Mouse (Mus musculus) embryonic facial prominence, embryonic 15.5 days (tissue): ENCODE measurements around the gene Gm3106. TPM values are rescaled to one million over a fixed set of nuclear protein-coding genes. Genes with fewer than 3 reads are reported as not detected.
"Not testable (repeated sequence)": the region's sequence is repeated elsewhere in the genome, so short reads cannot be mapped to it uniquely, and the experiment has no call there.

Experiments
- ATAC-seq: fragments of 200-750 bp; cut with Nextera tagmentation; 2 replicates; pipeline ENCODE4 v1.8.0; 2017; ENCODE audit warnings: low read depth, moderate TSS enrichment; ENCODE audit not compliant: insufficient number of reproducible peaks, low FRiP score, low TSS enrichment
- H3K27ac ChIP-seq: fragments of 300-500 bp; sonication (generic); replicated peaks from 2 replicates; pipeline ENCODE4 v1.5.1; 2015; ENCODE audit warnings: mild to moderate bottlenecking, inconsistent platforms
- H3K27me3 ChIP-seq: fragments of 300-500 bp; sonication (generic); 2 replicates; pipeline ENCODE4 v1.6.1; 2015; ENCODE audit warnings: inconsistent platforms
- H3K36me3 ChIP-seq: fragments of 300-500 bp; sonication (generic); 2 replicates; pipeline ENCODE4 v1.6.1; 2015; ENCODE audit warnings: mild to moderate bottlenecking, inconsistent platforms
- H3K4me1 ChIP-seq: fragments of 300-500 bp; sonication (generic); 2 replicates; pipeline ENCODE4 v1.6.1; 2015; ENCODE audit warnings: inconsistent platforms
- H3K4me2 ChIP-seq: fragments of 300-500 bp; sonication (generic); replicated peaks from 2 replicates; pipeline ENCODE4 v1.6.1; 2015; ENCODE audit warnings: mild to moderate bottlenecking, inconsistent platforms
- H3K4me3 ChIP-seq: fragments of 300-500 bp; sonication (generic); replicated peaks from 2 replicates; pipeline ENCODE4 v1.5.1; 2015; ENCODE audit warnings: mild to moderate bottlenecking, inconsistent platforms
- H3K9ac ChIP-seq: fragments of 300-500 bp; sonication (generic); 2 replicates; pipeline ENCODE4 v1.6.1; 2015; ENCODE audit warnings: inconsistent platforms
- H3K9me3 ChIP-seq: fragments of 300-500 bp; sonication (generic); replicated peaks from 2 replicates; pipeline ENCODE4 v1.6.1; 2016; ENCODE audit warnings: inconsistent platforms
- WGBS: fragments of 180-500 bp; shearing (Covaris S2); methylation state at CpG from one replicate; pipeline ENCODE4 v1.1.7; 2015; 5-methylcytosine and 5-hydroxymethylcytosine counted together
- polyA plus RNA-seq: library from polyadenylated mRNA; unstranded; fragments of >200 nt; fragmentation: Nextera tagmentation; extraction: Ambion mirVana; gene quantifications from 2 replicates; pipeline ENCODE4 v1.2.1, GENCODE M21; 2015

The Gm3106 gene
- polyA plus RNA-seq = not detected in 2 replicates

GRCm38 (mm10) chr5:94217705-94218104 is at the start of gene Gm3106:
Gene Gm3106, plus strand, starts transcription at chr5:94218005.
- no CpG with 5 or more reads among the region's 2 CpGs for WGBS
- H3K36me3 ChIP-seq, H3K27ac ChIP-seq, ATAC-seq, H3K4me1 ChIP-seq, H3K4me3 ChIP-seq, H3K27me3 ChIP-seq, H3K9ac ChIP-seq, H3K9me3 ChIP-seq, H3K4me2 ChIP-seq: not testable (repeated sequence)

Other genes starting within 250 kb of the Gm3106 start
- gene BC061212, start 147.5 kb upstream of the Gm3106 start, polyA plus RNA-seq = not detected in 2 replicates
- gene Gm6351, start 141.6 kb upstream of the Gm3106 start, polyA plus RNA-seq = not detected in 2 replicates
- gene A430089I19Rik, start 88.8 kb downstream of the Gm3106 start, polyA plus RNA-seq = not detected in 2 replicates
- gene Gm6502, start 96.4 kb downstream of the Gm3106 start, polyA plus RNA-seq = not detected in 2 replicates
- gene AA792892, start 121.7 kb downstream of the Gm3106 start, polyA plus RNA-seq = not detected in 2 replicates
- gene Gm7682, start 227.8 kb downstream of the Gm3106 start, polyA plus RNA-seq = not detected in 2 replicates